Mouse (Mus musculus) neural tube, embryonic 15.5 days (tissue): ENCODE results near the gene Ctdspl2. TPM values are rescaled to one million over a fixed set of nuclear protein-coding genes. Genes with fewer than 3 reads are reported as not detected.

ENCODE experiments used
- microRNA-seq: library from miRNA; unstranded; fragments of <30 nt; microRNA quantifications from one replicate; pipeline ENCODE4, GENCODE M21; 2017
- polyA plus RNA-seq: library from polyadenylated mRNA; unstranded; fragments of >200 nt; fragmentation: Nextera tagmentation; extraction: Ambion mirVana; gene quantifications from 2 replicates; pipeline ENCODE4 v1.2.1, GENCODE M21; 2015

The Ctdspl2 gene
- polyA plus RNA-seq, 1 experiment from 2014 or later, result 30.8 TPM

Small RNA genes within 50 kb of the gene (microRNA-seq; reads per million reads assigned to microRNA genes)
- gene Gm47314, result not detected

Other genes starting within 250 kb of the Ctdspl2 start
- 20.2 and 24.1 TPM in 2 replicates for gene Frmd5, start 148.9 kb upstream of the Ctdspl2 start, polyA plus RNA-seq
- gene Casc4, start 89.0 kb upstream of the Ctdspl2 start, polyA plus RNA-seq, result 31.6 and 42.4 TPM in 2 replicates
- 0.49 and 0.60 TPM in 2 replicates for gene Mageb3, start 91 bp downstream of the Ctdspl2 start, polyA plus RNA-seq
- gene Eif3j1, start 72.5 kb downstream of the Ctdspl2 start, polyA plus RNA-seq, result 11.1 and 12.3 TPM in 2 replicates
- gene Spg11, start 162.4 kb downstream of the Ctdspl2 start, polyA plus RNA-seq, result 5.8 and 6.6 TPM in 2 replicates
- gene B2m, start 191.7 kb downstream of the Ctdspl2 start, polyA plus RNA-seq, result 138 and 290 TPM in 2 replicates
- not detected in 2 replicates for gene Trim69, start 204.7 kb downstream of the Ctdspl2 start, polyA plus RNA-seq
- 0.09 TPM in 1 of 2 replicates, not detected in the other for gene Patl2, start 230.2 kb downstream of the Ctdspl2 start, polyA plus RNA-seq
- not detected in 2 replicates for gene Terb2, start 230.3 kb downstream of the Ctdspl2 start, polyA plus RNA-seq